Mouse (Mus musculus): ENCODE data around the gene Glp2r.

Gene Glp2r

GRCm38 (mm10) chr11:67727095-67727494, 43.9 kb downstream of the Glp2r start:
- no peak for DNase-seq

GRCm38 (mm10) chr11:67723231-67724013, 47.5 kb downstream of the Glp2r start:
- DNase-seq: no peak

- no peak for DNase-seq
Observed at GRCm38 (mm10) chr11:67722399-67723156, 48.4 kb downstream of the Glp2r start.

- DNase-seq: no peak
Observed at GRCm38 (mm10) chr11:67721485-67721884, 49.5 kb downstream of the Glp2r start.

- DNase-seq: no peak
Observed at GRCm38 (mm10) chr11:67715382-67715781, 55.6 kb downstream of the Glp2r start.

GRCm38 (mm10) chr11:67712976-67713375, 58.0 kb downstream of the Glp2r start:
- DNase-seq: no peak

- no peak for DNase-seq
Observed at GRCm38 (mm10) chr11:67694703-67695376, 76.1 kb downstream of the Glp2r start, which contains the start of gene Rcvrn. Gene Rcvrn (plus strand): TSS chr11:67695326.

- no peak for DNase-seq
Observed at GRCm38 (mm10) chr11:67686109-67686508, 84.8 kb downstream of the Glp2r start.

GRCm38 (mm10) chr11:67681871-67682270, 89.1 kb downstream of the Glp2r start:
- DNase-seq: no peak

GRCm38 (mm10) chr11:67679930-67680329, 91.0 kb downstream of the Glp2r start:
- DNase-seq: no peak

GRCm38 (mm10) chr11:67679300-67679699, 91.7 kb downstream of the Glp2r start:
- no peak for DNase-seq

GRCm38 (mm10) chr11:67675562-67676540, 95.1 kb downstream of the Glp2r start:
- peak; percentile 32 for DNase-seq

- DNase-seq: no peak
Observed at GRCm38 (mm10) chr11:67672140-67672539, 98.8 kb downstream of the Glp2r start.

- DNase-seq: no peak
Observed at GRCm38 (mm10) chr11:67670031-67670430, 100.9 kb downstream of the Glp2r start.

- DNase-seq: no peak
Observed at GRCm38 (mm10) chr11:67668460-67669007, 102.4 kb downstream of the Glp2r start.

- no peak for DNase-seq
Observed at GRCm38 (mm10) chr11:67667531-67668332, 103.2 kb downstream of the Glp2r start.

- DNase-seq: no peak
Observed at GRCm38 (mm10) chr11:67666129-67666528, 104.8 kb downstream of the Glp2r start.

- no peak for DNase-seq
Observed at GRCm38 (mm10) chr11:67664918-67665317, 106.0 kb downstream of the Glp2r start.

GRCm38 (mm10) chr11:67664261-67664660, 106.7 kb downstream of the Glp2r start:
- no peak for DNase-seq

GRCm38 (mm10) chr11:67663437-67663836, 107.5 kb downstream of the Glp2r start:
- no peak for DNase-seq

- DNase-seq: no peak
Observed at GRCm38 (mm10) chr11:67661465-67661864, 109.5 kb downstream of the Glp2r start.

Data from thymus, postnatal 4 days (tissue).